Mouse (Mus musculus) neural tube, embryonic 13.5 days (tissue): ENCODE data around the gene Tpk1. TPM values are rescaled to one million over a fixed set of nuclear protein-coding genes. Genes with fewer than 3 reads are reported as not detected.
"Not testable (repeated sequence)": the region's sequence is repeated elsewhere in the genome, so short reads cannot be mapped to it uniquely, and the experiment has no call there.

Experiments
- ATAC-seq: fragments of 200-750 bp; cut with Nextera tagmentation; 2 replicates; pipeline ENCODE4 v1.8.0; 2017; ENCODE audit warnings: low read depth, mild to moderate bottlenecking, moderate TSS enrichment, moderate library complexity
- H3K27ac ChIP-seq: fragments of 300-500 bp; sonication (generic); replicated peaks from 2 replicates; pipeline ENCODE4 v1.5.1; 2015; ENCODE audit warnings: moderate library complexity, mild to moderate bottlenecking, inconsistent platforms
- H3K27me3 ChIP-seq: fragments of 300-500 bp; sonication (generic); 2 replicates; pipeline ENCODE4 v1.6.1; 2015; ENCODE audit warnings: mild to moderate bottlenecking, inconsistent platforms
- H3K36me3 ChIP-seq: fragments of 300-500 bp; sonication (generic); 2 replicates; pipeline ENCODE4 v1.6.1; 2015; ENCODE audit warnings: mild to moderate bottlenecking, inconsistent platforms
- H3K4me1 ChIP-seq: fragments of 300-500 bp; sonication (generic); replicated peaks from 2 replicates; pipeline ENCODE4 v1.6.1; 2015; ENCODE audit warnings: inconsistent platforms
- H3K4me2 ChIP-seq: fragments of 300-500 bp; sonication (generic); 2 replicates; pipeline ENCODE4 v1.6.1; 2015; ENCODE audit warnings: inconsistent platforms, mild to moderate bottlenecking, moderate library complexity
- H3K4me3 ChIP-seq: fragments of 300-500 bp; sonication (generic); 2 replicates; pipeline ENCODE4 v1.5.1; 2015; ENCODE audit warnings: mild to moderate bottlenecking, inconsistent platforms
- H3K9ac ChIP-seq: fragments of 300-500 bp; sonication (generic); 2 replicates; pipeline ENCODE4 v1.6.1; 2015; ENCODE audit warnings: moderate library complexity, mild to moderate bottlenecking, inconsistent platforms
- H3K9me3 ChIP-seq: fragments of 300-500 bp; sonication (generic); 2 replicates; pipeline ENCODE4 v1.6.1; 2016; ENCODE audit warnings: inconsistent platforms
- WGBS: fragments of 180-500 bp; shearing (Covaris S2); methylation state at CpG from one replicate; pipeline ENCODE4 v1.1.7; 2015; 5-methylcytosine and 5-hydroxymethylcytosine counted together
- polyA plus RNA-seq: library from polyadenylated mRNA; unstranded; fragments of >200 nt; fragmentation: Nextera tagmentation; extraction: Ambion mirVana; gene quantifications from 2 replicates; pipeline ENCODE4 v1.2.1, GENCODE M21; 2015

Tpk1 gene
- polyA plus RNA-seq, 1 experiment from 2014 or later, result 6.1 TPM

DNA sequence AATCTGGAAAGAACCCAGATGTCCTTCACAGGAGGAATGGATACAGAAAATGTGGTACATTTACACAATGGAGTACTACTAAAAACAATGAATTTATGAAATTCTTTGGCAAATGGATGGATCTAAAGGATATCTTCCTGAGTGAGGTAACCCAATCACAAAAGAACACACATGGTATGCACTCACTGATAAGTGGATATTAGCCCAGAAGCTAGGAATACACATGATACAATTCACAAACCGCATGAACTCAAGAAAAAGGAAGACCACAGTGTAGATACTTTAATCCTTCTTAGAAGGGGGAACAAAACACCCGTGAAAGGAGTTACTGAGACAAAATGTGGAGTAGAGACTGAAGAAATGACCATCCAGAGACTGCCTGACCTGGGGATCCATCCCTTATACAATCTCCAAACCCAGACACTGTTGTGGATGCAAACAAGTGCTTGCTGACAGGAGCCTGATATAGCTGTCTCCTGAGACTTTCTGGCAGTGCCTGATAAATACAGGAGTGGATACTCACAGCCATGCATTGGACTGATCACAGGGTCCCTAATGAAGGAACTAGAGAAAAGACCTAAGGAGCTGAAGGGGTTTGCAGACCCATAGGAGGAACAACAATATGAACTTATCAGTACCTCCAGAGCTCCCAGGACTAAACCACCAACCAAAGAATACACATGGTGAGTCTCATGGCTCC lies 159.2 kb downstream of the Tpk1 start:
- not testable (repeated sequence) for H3K4me1 ChIP-seq, H3K36me3 ChIP-seq, H3K4me2 ChIP-seq, H3K4me3 ChIP-seq, H3K27ac ChIP-seq, H3K9ac ChIP-seq, H3K27me3 ChIP-seq, ATAC-seq, H3K9me3 ChIP-seq
- 88% methylated on average over 2 of the region's 2 CpGs for WGBS

- ATAC-seq, result no peak
- no peaks in the 10 kb centered on the region for H3K27me3 ChIP-seq
- H3K27ac ChIP-seq, result no peak overlapping the region
- H3K4me2 ChIP-seq, result no peak overlapping the region
- no peaks in the 10 kb centered on the region for H3K9me3 ChIP-seq
- H3K36me3 ChIP-seq, result no peaks in the 10 kb centered on the region
- no peak overlapping the region for H3K4me3 ChIP-seq
- 87% methylated on average over 5 of the region's 5 CpGs for WGBS
- no peak overlapping the region for H3K9ac ChIP-seq
- H3K4me1 ChIP-seq, result no peaks in the 10 kb centered on the region
Observed at GRCm38 (mm10) chr6:43504609-43505230, 161.4 kb downstream of the Tpk1 start.

GRCm38 (mm10) chr6:43492367-43492766 lies 173.7 kb downstream of the Tpk1 start:
- H3K4me1 ChIP-seq, result no peaks in the 10 kb centered on the region
- no peak overlapping the region for H3K4me3 ChIP-seq

GRCm38 (mm10) chr6:43486691-43487090 lies 179.4 kb downstream of the Tpk1 start:
- 83% methylated on average over 2 of the region's 2 CpGs for WGBS

More at GRCm38 (mm10) chr6:43492367-43492766, 173.7 kb downstream of the Tpk1 start:
- H3K27ac ChIP-seq, result no peak overlapping the region
- 0 out of 2 replicates have a peak, but pooled peaks cover 4% of the 10 kb centered on the region for H3K9me3 ChIP-seq
- H3K36me3 ChIP-seq, result no peaks in the 10 kb centered on the region
- no peak overlapping the region for H3K4me2 ChIP-seq
- H3K27me3 ChIP-seq, result no peaks in the 10 kb centered on the region
- no peak overlapping the region for H3K9ac ChIP-seq
- ATAC-seq, result no peak

GRCm38 (mm10) chr6:43480687-43481086 lies 185.4 kb downstream of the Tpk1 start:
- Histone ChIP-seq H3K4me1 (no peaks in the 10 kb centered on the region), H3K36me3 (no peaks in the 10 kb centered on the region), H3K4me2 (no peak overlapping the region), H3K9me3 (no peaks in the 10 kb centered on the region), H3K27me3 (no peaks in the 10 kb centered on the region), H3K4me3 (no peak overlapping the region), H3K27ac (no peak overlapping the region), H3K9ac (no peak overlapping the region)
- ATAC-seq, result no peak
- WGBS, result 72% methylated on average over 3 of the region's 3 CpGs

More at GRCm38 (mm10) chr6:43486691-43487090, 179.4 kb downstream of the Tpk1 start:
- Histone ChIP-seq H3K27ac (no peak overlapping the region), H3K9ac (no peak overlapping the region), H3K27me3 (no peaks in the 10 kb centered on the region), H3K4me2 (no peak overlapping the region), H3K9me3 (no peaks in the 10 kb centered on the region), H3K4me3 (no peak overlapping the region), H3K4me1 (no peaks in the 10 kb centered on the region), H3K36me3 (no peaks in the 10 kb centered on the region)
- no peak for ATAC-seq

DNA sequence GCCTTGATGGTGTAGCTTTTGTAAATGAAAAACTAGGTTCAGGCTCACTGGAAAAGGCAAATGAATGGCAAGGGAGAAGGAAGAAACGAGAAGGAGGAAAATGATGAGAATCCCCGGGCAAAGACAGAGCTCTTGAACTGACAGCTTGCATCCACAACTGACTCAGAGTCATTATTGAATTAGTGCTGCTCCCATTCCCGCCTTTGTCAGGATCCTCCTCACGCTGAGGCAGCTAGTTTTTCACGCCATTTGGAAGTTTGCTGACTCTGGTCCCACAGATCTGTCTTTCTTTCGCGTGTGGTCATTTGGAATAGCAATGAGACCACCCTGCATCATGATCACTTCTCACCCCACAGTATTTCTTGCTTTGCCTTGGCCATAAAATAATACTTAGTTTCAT lies 187.3 kb downstream of the Tpk1 start:
- no peak for ATAC-seq
- 42% methylated on average over 7 of the region's 7 CpGs for WGBS
- H3K27me3 ChIP-seq, result no peaks in the 10 kb centered on the region
- no peaks in the 10 kb centered on the region for H3K9me3 ChIP-seq
- H3K4me3 ChIP-seq, result no peak overlapping the region
- no peak overlapping the region for H3K4me2 ChIP-seq
- H3K9ac ChIP-seq, result no peak overlapping the region
- H3K4me1 ChIP-seq, result no peaks in the 10 kb centered on the region
- no peaks in the 10 kb centered on the region for H3K36me3 ChIP-seq
- H3K27ac ChIP-seq, result no peak overlapping the region

GRCm38 (mm10) chr6:43476406-43476805 lies 189.7 kb downstream of the Tpk1 start:
- H3K4me2 ChIP-seq, result no peak overlapping the region
- H3K9ac ChIP-seq, result no peak overlapping the region
- no peak overlapping the region for H3K4me3 ChIP-seq
- 92% methylated on average over 3 of the region's 3 CpGs for WGBS
- H3K27ac ChIP-seq, result no peak overlapping the region
- H3K27me3 ChIP-seq, result no peaks in the 10 kb centered on the region
- ATAC-seq, result no peak
- no peaks in the 10 kb centered on the region for H3K4me1 ChIP-seq
- no peaks in the 10 kb centered on the region for H3K9me3 ChIP-seq
- no peaks in the 10 kb centered on the region for H3K36me3 ChIP-seq

DNA sequence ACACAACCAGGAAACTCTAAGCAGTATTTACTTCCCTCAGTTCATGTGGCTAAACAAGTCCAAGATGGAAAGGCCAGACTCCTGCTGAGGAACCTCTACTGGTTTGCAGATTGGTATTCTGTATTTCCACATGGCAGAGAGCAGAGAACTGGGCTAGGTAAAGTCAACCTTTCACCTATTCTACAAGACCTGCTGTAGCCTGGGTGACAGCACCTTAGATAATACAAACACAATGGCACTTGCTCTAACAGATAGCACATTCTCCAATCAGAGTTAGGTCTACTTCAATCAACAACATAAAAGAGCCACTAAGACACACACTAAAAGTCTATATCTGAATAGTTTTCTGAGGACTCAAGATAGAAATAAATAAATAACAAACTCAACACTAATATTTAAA lies 190.2 kb downstream of the Tpk1 start:
- no peak for ATAC-seq
- H3K27me3 ChIP-seq, result no peaks in the 10 kb centered on the region
- no peaks in the 10 kb centered on the region for H3K4me1 ChIP-seq
- H3K4me2 ChIP-seq, result no peak overlapping the region
- no peak overlapping the region for H3K4me3 ChIP-seq
- H3K36me3 ChIP-seq, result no peaks in the 10 kb centered on the region
- H3K9ac ChIP-seq, result no peak overlapping the region
- H3K27ac ChIP-seq, result no peak overlapping the region
- H3K9me3 ChIP-seq, result no peaks in the 10 kb centered on the region

GRCm38 (mm10) chr6:43471556-43471955 lies 194.5 kb downstream of the Tpk1 start:
- Histone ChIP-seq H3K36me3 (no peaks in the 10 kb centered on the region), H3K27me3 (no peaks in the 10 kb centered on the region), H3K4me2 (no peak overlapping the region), H3K4me1 (no peaks in the 10 kb centered on the region), H3K9me3 (no peaks in the 10 kb centered on the region), H3K27ac (no peak overlapping the region), H3K9ac (no peak overlapping the region), H3K4me3 (no peak overlapping the region)
- 89% methylated on average over 1 of the region's 1 CpGs for WGBS
- no peak for ATAC-seq

- no peak overlapping the region for H3K27ac ChIP-seq
- H3K4me3 ChIP-seq, result no peak overlapping the region
- H3K4me1 ChIP-seq, result no peaks in the 10 kb centered on the region
- ATAC-seq, result no peak
- H3K9ac ChIP-seq, result no peak overlapping the region
- WGBS, result 85% methylated on average over 10 of the region's 10 CpGs
- no peaks in the 10 kb centered on the region for H3K27me3 ChIP-seq
- H3K36me3 ChIP-seq, result no peaks in the 10 kb centered on the region
- H3K9me3 ChIP-seq, result no peaks in the 10 kb centered on the region
- H3K4me2 ChIP-seq, result no peak overlapping the region
Observed at GRCm38 (mm10) chr6:43468821-43469594, 197.1 kb downstream of the Tpk1 start.

DNA sequence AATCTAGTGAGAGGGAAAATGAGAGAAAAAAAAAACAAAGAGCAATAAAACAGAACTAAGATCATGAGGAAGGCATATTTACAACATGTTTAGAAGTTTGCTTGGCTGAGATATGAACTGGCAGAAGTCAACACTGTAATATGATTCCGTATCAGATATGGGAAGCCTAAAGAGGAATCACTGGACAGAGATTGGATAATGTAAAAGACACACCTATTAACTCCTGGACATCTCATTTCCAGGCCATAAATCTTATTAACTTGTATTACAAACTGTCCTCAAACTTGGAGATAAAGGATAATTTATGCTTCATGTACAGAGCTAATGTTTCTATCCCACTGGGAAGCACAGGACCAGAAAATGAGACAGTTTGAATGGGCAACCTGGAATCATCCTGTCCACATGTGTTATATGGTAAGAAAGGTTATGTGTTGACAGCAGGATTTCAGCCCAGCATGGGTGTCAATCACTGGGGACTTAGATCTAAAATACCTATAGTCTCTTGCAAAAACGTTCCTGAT lies 203.2 kb downstream of the Tpk1 start:
- Histone ChIP-seq H3K27me3 (no peaks in the 10 kb centered on the region), H3K27ac (no peak overlapping the region), H3K4me3 (no peak overlapping the region), H3K9me3 (no peaks in the 10 kb centered on the region), H3K4me1 (peaks cover 3% of the 10 kb centered on the region; the same call in 1 of the 2 replicates), H3K9ac (no peak overlapping the region), H3K36me3 (no peaks in the 10 kb centered on the region), H3K4me2 (no peak overlapping the region)
- 61% methylated on average over 2 of the region's 2 CpGs for WGBS
- no peak for ATAC-seq

- Histone ChIP-seq H3K27ac (no peak overlapping the region), H3K27me3 (no peaks in the 10 kb centered on the region), H3K9me3 (no peaks in the 10 kb centered on the region), H3K4me1 (peaks cover 3% of the 10 kb centered on the region; the same call in 1 of the 2 replicates), H3K4me3 (no peak overlapping the region), H3K36me3 (no peaks in the 10 kb centered on the region), H3K9ac (no peak overlapping the region), H3K4me2 (no peak overlapping the region)
- 88% methylated on average over 2 of the region's 2 CpGs for whole genome bisulfite sequencing
- 0 out of 2 replicates have a peak, but pooled peaks have one; percentile 50 for ATAC-seq
Observed at GRCm38 (mm10) chr6:43462189-43462848, 203.8 kb downstream of the Tpk1 start.
